Mouse (Mus musculus): ENCODE results near the gene Cdkl1.

The Cdkl1 gene

DNA sequence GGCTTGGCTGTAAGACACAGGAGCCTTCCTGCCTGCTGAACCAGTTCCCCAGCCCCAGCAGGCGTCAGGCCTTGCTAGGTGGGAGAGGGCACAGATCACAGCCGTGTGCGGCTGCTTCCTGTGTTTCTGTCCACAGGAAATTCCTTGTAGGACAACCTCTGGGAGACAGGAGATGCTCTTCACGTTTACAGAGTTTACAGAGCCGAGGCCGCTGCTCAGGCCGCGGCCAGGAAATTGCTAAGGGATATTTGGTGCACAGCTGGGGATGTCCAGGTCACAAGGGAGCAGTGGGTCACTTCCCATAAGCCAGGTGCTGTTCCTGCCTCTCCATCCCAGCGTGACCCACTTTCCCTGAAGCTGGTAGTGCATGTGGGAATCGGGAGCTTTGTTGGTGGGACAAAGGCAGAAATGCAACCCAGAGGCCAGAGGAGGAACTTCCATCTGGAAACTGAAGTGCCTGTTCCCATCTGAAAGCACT lies 39.2 kb downstream of the Cdkl1 start:
- DNase-seq (ENCODE audit: low spot score in 2 of 2), result no peak

GRCm38 (mm10) chr12:69744138-69744537 lies 46.9 kb downstream of the Cdkl1 start:
- DNase-seq (ENCODE audit: low spot score in 2 of 2), result no peak

- no peak for DNase-seq (ENCODE audit: low spot score in 2 of 2)
Measured at GRCm38 (mm10) chr12:69741965-69742364, 49.1 kb downstream of the Cdkl1 start.

DNA sequence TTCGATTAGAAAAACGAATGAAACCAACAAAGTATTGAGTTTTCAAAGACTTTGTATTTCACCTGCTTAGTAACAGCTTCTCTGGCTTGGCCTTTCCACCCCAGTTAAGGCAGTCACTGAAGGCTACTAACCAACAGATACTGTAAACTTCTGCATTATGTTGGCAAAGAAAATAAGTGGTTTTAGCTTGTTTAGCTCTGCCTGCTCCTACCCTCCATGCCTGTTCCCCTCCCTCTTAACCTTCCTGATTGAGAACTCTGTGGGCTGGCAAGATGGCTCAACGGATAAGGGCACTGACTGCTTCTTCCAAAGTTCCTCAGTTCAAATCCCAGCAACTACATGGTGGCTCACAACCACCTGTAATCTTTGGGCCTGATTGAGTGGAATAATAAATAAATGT lies 57.1 kb downstream of the Cdkl1 start:
- no peak for DNase-seq (ENCODE audit: low spot score in 2 of 2)

DNA sequence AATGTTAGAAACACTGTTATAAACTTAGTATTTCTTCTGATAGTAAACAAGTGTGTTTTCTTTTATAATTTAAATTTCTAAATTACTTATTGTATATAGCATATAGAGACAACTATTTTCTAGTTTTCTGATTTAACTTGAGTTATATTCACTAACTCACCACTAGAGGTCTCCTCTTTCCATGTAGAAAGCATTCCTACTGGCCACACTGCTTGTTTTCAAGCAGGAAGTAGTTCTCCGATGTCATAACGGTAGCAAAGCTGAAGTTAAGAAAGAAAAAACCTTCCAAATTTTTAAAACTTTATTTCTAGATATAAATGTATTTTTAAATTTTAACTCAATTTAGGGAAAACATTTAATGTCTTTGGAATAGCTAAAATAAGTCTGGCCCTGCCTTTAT lies 57.5 kb downstream of the Cdkl1 start:
- no peak for DNase-seq (ENCODE audit: low spot score in 2 of 2)

GRCm38 (mm10) chr12:69732221-69732620 lies 58.8 kb downstream of the Cdkl1 start:
- DNase-seq (ENCODE audit: low spot score in 2 of 2), result no peak

DNA sequence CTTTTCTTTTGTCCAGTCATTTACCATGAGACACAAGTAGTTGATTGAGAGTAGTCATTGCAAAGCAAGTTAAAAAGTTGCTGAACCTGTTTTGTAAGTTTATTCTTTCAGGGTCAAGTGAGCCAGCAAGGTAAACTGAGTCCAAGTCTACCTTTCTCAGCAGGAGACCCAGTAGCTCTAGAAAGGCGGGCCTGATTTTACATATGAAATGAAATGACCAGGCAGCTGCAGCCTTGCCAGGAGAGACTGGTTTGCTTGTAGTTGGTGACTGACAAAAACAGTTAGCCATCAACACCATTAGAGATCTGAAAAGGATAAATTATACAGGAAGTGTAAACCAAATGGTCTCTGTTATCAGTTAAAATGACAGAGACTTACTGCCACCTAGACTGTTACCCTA lies 60.8 kb downstream of the Cdkl1 start:
- no peak for DNase-seq (ENCODE audit: low spot score in 2 of 2)

- DNase-seq (ENCODE audit: low spot score in 2 of 2), result no peak
Measured at GRCm38 (mm10) chr12:69729246-69729645, 61.8 kb downstream of the Cdkl1 start.

DNA sequence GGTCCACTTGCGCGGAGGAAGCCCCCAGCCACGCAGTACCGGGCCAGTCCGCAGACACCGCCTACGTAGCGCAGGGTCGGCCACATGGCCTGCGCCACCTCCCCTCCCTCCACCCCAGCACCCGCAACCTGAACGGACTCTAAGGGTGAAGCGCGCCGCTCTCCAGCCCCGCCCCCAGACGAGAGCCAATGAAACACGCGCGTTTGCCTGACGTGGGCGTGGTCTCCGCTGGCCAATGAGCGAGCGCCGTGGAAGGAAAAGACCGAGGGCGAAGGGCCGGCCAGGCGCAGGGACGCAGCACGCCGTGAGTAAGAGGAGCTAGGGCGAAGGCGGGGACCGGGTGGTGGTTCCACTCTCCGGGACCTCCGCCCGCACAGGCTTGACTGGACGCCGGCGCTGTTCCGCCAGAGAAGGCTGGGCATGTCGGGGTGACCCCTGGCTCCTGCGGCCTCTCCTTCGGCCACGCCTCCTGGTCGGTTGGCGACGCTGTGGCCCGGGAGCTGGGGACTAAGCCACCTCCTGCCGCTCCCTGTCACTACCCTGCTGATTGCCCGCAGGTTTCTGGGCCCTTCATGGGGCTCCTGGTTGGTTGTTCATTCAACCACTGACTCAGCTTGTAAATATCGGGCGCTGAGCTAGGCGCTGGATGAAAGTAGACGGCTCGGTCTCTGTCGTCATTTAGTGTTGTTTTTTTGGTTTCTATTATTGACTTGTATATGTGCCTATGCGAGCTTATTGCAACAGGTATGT lies 66.2 kb downstream of the Cdkl1 start, which contains the start of the genes L2hgdh and Atp5s:
Gene L2hgdh, minus strand, starts transcription at position 163 of the 750 bp plus-strand sequence.
Gene Atp5s, plus strand, starts transcription at position 240 of the 750 bp plus-strand sequence.
- DNase-seq (ENCODE audit: low spot score in 2 of 2), result peak; percentile 86 to 94

- no peak for DNase-seq (ENCODE audit: low spot score in 2 of 2)
Measured at GRCm38 (mm10) chr12:69724018-69724710, 66.9 kb downstream of the Cdkl1 start.

- DNase-seq (ENCODE audit: low spot score in 2 of 2), result no peak
Measured at GRCm38 (mm10) chr12:69723376-69723775, 67.7 kb downstream of the Cdkl1 start.

GRCm38 (mm10) chr12:69722857-69723256 lies 68.2 kb downstream of the Cdkl1 start:
- DNase-seq (ENCODE audit: low spot score in 2 of 2), result no peak

GRCm38 (mm10) chr12:69713628-69714027 lies 77.4 kb downstream of the Cdkl1 start:
- no peak for DNase-seq (ENCODE audit: low spot score in 2 of 2)

DNA sequence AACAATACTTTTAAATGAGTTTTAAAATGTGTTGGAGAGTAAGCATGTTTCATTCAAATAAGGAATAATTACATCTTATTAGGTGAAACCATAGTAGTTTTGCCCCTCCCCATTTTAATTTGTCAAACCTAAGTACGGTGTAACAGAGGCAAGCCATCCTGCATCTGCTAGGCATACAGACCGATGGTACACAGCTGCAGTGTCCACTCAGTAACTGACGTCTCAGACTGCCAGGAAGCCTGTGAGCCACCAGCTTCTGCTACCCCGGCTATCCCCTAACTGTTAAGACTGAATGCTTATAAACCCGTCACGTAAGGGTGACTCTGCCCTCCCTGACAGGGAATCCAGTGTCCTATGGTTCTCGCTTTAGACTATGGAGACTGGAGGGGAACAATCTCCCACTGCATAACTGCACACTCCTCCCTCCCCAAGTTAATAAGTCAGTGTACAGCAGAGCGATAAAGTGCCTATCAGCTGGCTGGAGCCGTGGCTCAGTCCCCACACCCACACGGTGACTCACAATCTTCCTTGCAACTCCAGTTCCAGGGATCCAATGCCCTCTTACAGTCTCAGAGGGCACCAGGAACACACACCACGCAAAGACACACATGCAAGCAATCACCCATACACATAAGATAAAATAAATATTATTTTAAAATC lies 86.1 kb downstream of the Cdkl1 start:
- DNase-seq (ENCODE audit: low spot score in 2 of 2), result no peak

DNA sequence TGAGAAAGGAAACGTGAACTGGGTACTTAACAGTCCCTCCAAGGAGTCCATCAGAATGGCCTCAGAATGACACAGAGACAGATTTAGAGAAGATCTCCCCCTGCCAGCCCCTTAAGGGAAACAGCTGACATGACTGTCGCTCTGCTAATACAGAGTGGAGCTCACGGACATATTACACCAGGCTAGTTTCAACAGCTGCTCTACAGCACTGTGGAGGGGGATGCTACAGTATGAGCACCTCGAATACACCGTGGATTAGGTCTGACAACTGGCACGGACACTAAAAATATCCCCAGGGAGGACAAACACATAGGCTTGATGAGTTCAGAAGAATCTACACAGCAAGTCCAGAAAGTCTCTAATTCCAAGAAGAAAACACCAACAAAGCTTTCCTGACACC lies 92.7 kb downstream of the Cdkl1 start:
- DNase-seq (ENCODE audit: low spot score in 2 of 2), result no peak
